Mouse (Mus musculus) cerebellum, adult 11-12 months (tissue): ENCODE results near the gene Grasp.

Experiments used
- DNase-seq: peaks from one replicate; pipeline ENCODE4 v3.0.0; 2022

Grasp gene

DNA sequence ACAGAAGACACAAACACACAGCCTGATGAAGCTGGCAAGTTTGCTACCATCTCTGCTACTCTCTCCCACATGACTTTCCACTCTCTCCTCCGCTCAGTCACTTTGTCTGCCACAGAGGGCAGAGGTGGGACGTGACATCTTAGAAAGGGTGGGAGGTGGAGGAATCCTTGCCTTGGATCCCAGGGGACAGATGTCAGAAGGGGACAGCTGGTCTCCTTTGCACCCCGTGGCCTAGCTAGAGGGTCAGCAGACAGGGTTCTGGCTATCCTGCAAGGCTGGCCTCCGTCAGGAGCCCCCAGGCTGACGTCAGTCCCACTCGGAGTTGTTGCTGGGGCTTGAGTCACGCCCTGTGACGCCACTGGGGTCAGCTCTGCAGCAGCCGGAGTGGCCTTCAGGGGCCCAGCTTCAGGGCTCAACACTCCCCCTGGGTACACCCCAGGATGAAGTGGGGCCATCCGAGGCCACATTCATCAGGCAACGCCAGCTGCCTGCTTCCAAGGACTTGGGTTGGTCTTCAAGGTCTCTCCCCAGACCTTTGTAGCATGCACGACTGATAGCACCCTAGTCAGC, 55.5 kb downstream of the Grasp start:
- DNase-seq = no peak
